Mouse (Mus musculus): ENCODE data around the gene Lypd6b. TPM values are rescaled to one million over a fixed set of nuclear protein-coding genes. Genes with fewer than 3 reads are reported as not detected.

The Lypd6b gene
- total and polyA plus RNA-seq, 3 experiments = 0.16 TPM; not detected in 2

DNA sequence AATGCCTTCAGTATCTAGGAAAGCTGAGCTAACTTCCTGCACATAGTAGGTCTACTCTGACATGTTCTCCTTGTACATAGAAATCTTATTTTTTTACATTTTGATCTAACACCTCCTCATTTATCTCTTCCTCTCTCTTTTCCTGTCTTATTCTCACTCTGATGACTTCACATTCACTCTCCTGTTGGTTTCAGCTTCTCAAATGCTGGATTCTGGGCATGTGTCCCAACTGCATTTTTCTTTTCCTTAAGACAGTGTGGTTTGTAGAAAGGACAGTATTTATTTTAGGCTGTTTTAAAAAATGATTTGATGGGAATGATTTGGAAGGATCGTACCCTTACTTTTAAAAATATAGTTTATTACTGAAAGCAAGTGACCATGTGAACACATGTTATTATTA lies 34.8 kb downstream of the Lypd6b start:
- H3K9me3 ChIP-seq (replicated peaks) = peaks cover 20% of the 10 kb centered on the region
- ATAC-seq (ENCODE audit: extremely low read depth, insufficient number of reproducible peaks, low FRiP score, poor library complexity, severe bottlenecking) (no peak), DNase-seq (ENCODE audit: low spot score) (no peak)
- H3K4me3 ChIP-seq (ENCODE audit: low read depth, low read length) = no peak overlapping the region
- no peaks in the 10 kb centered on the region for H3K27me3 ChIP-seq (ENCODE audit: insufficient read depth, low read length)
- no peak for TF ChIP-seq GATA1 (IDR thresholded peaks at IDR 0.05; ENCODE audit: borderline replicate concordance, low read length)
- TF ChIP-seq GATA2 (IDR thresholded peaks at IDR 0.05; ENCODE audit: borderline replicate concordance, low read depth, low read length) = no peak
- TF ChIP-seq POLR2AphosphoS5 (IDR thresholded peaks at IDR 0.05; ENCODE audit: insufficient replicate concordance, low read depth, low read length) = no peak
- no peak for TF ChIP-seq CTCF (IDR thresholded peaks at IDR 0.05; ENCODE audit: low read depth, low read length)
- H3K4me1 ChIP-seq (ENCODE audit: insufficient read depth, low read depth, low read length) = no peaks in the 10 kb centered on the region
- H3K36me3 ChIP-seq (replicated peaks) = no peaks in the 10 kb centered on the region

DNA sequence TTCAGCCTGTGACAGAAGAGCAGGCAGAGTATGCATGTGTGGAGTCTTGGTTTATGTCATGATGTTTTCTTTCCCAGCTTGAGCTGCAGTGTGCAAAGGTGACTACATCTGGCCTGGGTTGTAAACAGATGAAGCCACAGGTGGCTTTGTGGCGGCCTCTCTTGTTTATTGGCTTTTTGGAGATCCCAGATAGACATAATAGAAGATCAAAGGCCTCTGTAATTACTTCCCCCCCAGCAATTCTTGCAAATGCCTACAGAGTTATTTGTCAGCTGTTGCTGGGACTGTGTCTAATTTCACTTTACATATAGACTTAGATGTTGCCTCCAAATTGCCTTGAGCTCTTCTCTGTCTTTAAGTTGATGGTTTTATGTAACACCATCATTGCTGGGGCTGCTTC lies 38.1 kb downstream of the Lypd6b start:
- no peaks in the 10 kb centered on the region for H3K36me3 ChIP-seq (replicated peaks)

DNA sequence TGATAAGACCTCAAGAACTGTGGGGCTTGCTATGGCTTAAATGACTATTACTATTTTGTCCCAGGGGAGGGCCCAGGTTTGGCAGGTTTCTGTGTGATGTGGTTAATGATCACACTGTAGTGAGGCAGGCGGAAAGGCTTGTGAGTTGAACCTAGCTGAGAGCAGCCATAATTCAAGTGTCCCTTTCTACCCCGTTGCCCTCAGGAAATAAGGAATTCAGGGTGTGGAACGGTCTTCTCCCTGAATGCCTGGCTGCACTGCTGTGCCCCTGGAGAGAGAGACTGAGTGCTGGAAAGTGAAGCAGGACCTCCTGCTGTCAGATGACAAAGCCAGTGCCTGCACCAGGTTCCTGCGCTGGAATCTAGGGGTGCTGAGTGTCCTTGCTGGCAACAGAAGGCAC lies 40.3 kb downstream of the Lypd6b start:
- no peak overlapping the region for H3K4me3 ChIP-seq (ENCODE audit: low read depth, low read length)
- no peaks in the 10 kb centered on the region for H3K4me1 ChIP-seq (ENCODE audit: insufficient read depth, low read depth, low read length)
- peaks cover 22% of the 10 kb centered on the region for H3K9me3 ChIP-seq (replicated peaks)
- no peaks in the 10 kb centered on the region for H3K36me3 ChIP-seq (replicated peaks)
- no peak for TF ChIP-seq POLR2AphosphoS5 (IDR thresholded peaks at IDR 0.05; ENCODE audit: insufficient replicate concordance, low read depth, low read length)
- no peak for TF ChIP-seq GATA2 (IDR thresholded peaks at IDR 0.05; ENCODE audit: borderline replicate concordance, low read depth, low read length)
- no peak for TF ChIP-seq CTCF (IDR thresholded peaks at IDR 0.05; ENCODE audit: low read depth, low read length)
- TF ChIP-seq TAL1 (conservative IDR thresholded peaks at IDR 0.05; ENCODE audit: low read depth, low read length) = no peak
- no peak for TF ChIP-seq GATA1 (IDR thresholded peaks at IDR 0.05; ENCODE audit: borderline replicate concordance, low read length)
- H3K27me3 ChIP-seq (ENCODE audit: insufficient read depth, low read length) = no peaks in the 10 kb centered on the region
- DNase-seq (ENCODE audit: low spot score) (no peak), ATAC-seq (ENCODE audit: extremely low read depth, insufficient number of reproducible peaks, low FRiP score, poor library complexity, severe bottlenecking) (no peak)

More for the DNA sequence above, 38.1 kb downstream of the Lypd6b start:
- H3K9me3 ChIP-seq (replicated peaks) = peaks cover 18% of the 10 kb centered on the region
- no peaks in the 10 kb centered on the region for H3K4me1 ChIP-seq (ENCODE audit: insufficient read depth, low read depth, low read length)
- ATAC-seq (ENCODE audit: extremely low read depth, insufficient number of reproducible peaks, low FRiP score, poor library complexity, severe bottlenecking) (no peak), DNase-seq (ENCODE audit: low spot score) (no peak)
- TF ChIP-seq GATA2 (IDR thresholded peaks at IDR 0.05; ENCODE audit: borderline replicate concordance, low read depth, low read length) (no peak), CTCF (IDR thresholded peaks at IDR 0.05; ENCODE audit: low read depth, low read length) (no peak), POLR2AphosphoS5 (IDR thresholded peaks at IDR 0.05; ENCODE audit: insufficient replicate concordance, low read depth, low read length) (no peak), GATA1 (IDR thresholded peaks at IDR 0.05; ENCODE audit: borderline replicate concordance, low read length) (no peak), TAL1 (conservative IDR thresholded peaks at IDR 0.05; ENCODE audit: low read depth, low read length) (no peak)
- no peaks in the 10 kb centered on the region for H3K27me3 ChIP-seq (ENCODE audit: insufficient read depth, low read length)
- H3K4me3 ChIP-seq (ENCODE audit: low read depth, low read length) = no peak overlapping the region

DNA sequence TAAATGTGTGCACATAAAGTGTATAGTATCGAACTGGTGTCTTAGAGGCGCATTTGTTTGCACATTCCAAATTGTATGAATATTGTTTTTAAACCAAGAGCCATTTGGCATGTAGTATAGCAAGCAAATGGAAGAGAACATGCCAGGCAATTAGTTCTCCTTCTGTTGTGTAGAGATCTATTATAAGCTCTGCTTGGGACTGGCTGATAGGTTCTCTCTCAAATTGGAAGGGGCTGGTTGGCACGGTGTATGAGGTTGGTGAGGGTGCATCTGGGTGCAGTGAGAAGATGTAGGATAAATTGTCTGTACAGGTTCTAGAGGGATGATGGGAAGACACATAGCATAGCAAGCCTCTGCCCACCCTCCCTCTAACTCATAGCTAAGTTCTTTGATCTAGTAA lies 42.9 kb downstream of the Lypd6b start:
- no peak for ATAC-seq (ENCODE audit: extremely low read depth, insufficient number of reproducible peaks, low FRiP score, poor library complexity, severe bottlenecking)
- DNase-seq (ENCODE audit: low spot score) = no peak
- Histone ChIP-seq H3K9me3 (replicated peaks) (peaks cover 13% of the 10 kb centered on the region), H3K4me3 (ENCODE audit: low read depth, low read length) (no peak overlapping the region), H3K27me3 (ENCODE audit: insufficient read depth, low read length) (no peaks in the 10 kb centered on the region), H3K36me3 (replicated peaks) (no peaks in the 10 kb centered on the region), H3K4me1 (ENCODE audit: insufficient read depth, low read depth, low read length) (no peaks in the 10 kb centered on the region)
- TF ChIP-seq GATA2 (IDR thresholded peaks at IDR 0.05; ENCODE audit: borderline replicate concordance, low read depth, low read length) = no peak
- no peak for TF ChIP-seq CTCF (IDR thresholded peaks at IDR 0.05; ENCODE audit: low read depth, low read length)
- TF ChIP-seq TAL1 (conservative IDR thresholded peaks at IDR 0.05; ENCODE audit: low read depth, low read length) = no peak

DNA sequence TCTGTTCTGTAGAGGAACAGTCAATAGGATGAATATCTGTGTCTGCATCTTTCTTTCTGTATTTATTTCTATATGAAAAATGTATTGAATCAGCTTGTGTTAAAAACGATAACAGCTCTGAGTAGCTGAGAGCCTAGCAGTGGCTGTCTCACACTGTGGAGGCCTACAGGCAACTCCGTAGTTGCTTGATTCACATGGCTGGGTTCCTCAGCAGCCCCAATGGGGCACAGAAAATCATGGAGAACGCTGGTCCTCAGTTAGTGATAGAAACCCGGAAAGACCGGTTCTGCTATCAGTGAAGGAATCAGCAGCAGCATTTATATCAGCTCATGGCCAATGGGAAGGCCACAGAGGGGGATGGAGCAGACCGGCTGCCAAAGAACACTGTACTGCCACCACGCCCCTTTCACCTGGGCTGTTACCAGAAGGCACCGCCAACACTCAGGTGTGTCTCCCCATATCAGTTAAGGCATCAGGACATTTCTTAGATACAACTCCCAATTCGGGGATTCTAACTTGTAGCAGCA lies 44.9 kb downstream of the Lypd6b start:
- no peaks in the 10 kb centered on the region for H3K4me1 ChIP-seq (ENCODE audit: insufficient read depth, low read depth, low read length)
- peaks cover 16% of the 10 kb centered on the region for H3K9me3 ChIP-seq (replicated peaks)
- DNase-seq (ENCODE audit: low spot score) (no peak), ATAC-seq (ENCODE audit: extremely low read depth, insufficient number of reproducible peaks, low FRiP score, poor library complexity, severe bottlenecking) (no peak)
- H3K4me3 ChIP-seq (ENCODE audit: low read depth, low read length) = no peak overlapping the region
- H3K27me3 ChIP-seq (ENCODE audit: insufficient read depth, low read length) = no peaks in the 10 kb centered on the region
- TF ChIP-seq GATA1 (IDR thresholded peaks at IDR 0.05; ENCODE audit: borderline replicate concordance, low read length) (no peak), POLR2AphosphoS5 (IDR thresholded peaks at IDR 0.05; ENCODE audit: insufficient replicate concordance, low read depth, low read length) (no peak), TAL1 (conservative IDR thresholded peaks at IDR 0.05; ENCODE audit: low read depth, low read length) (no peak), GATA2 (IDR thresholded peaks at IDR 0.05; ENCODE audit: borderline replicate concordance, low read depth, low read length) (no peak), CTCF (IDR thresholded peaks at IDR 0.05; ENCODE audit: low read depth, low read length) (no peak)
- H3K36me3 ChIP-seq (replicated peaks) = no peaks in the 10 kb centered on the region

DNA sequence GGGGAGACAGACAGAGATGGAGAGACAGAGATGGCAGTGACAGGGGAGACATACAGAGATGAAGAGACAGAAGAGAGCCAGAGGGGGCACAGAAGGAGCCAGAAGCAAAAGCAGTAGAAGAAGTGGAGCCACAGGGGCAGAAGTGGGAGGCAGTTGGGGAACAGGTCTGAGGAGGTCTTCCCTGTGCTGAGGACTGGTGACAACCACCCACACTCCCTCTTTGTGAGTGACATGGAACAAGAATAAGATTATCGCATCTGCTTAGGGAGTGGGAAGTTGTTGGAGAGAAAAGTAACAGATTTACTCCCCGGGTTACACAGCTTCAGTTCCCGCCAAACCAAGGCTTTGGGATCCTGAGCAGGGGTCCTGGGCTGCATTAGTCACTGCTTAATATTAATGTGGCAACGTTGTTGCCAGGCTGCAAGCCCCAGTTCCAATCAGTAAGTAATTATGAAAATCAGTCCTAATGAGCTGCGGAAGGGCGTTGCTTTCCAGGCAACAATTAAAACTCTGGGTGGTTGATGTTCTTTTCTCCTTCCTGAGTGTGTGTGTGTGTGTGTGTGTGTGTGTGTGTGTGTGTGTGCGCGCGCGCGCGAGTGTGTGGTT lies 50.1 kb downstream of the Lypd6b start:
- Histone ChIP-seq H3K36me3 (replicated peaks) (no peaks in the 10 kb centered on the region), H3K4me3 (ENCODE audit: low read depth, low read length) (no peak overlapping the region), H3K4me1 (ENCODE audit: insufficient read depth, low read depth, low read length) (no peaks in the 10 kb centered on the region), H3K9me3 (replicated peaks) (peaks cover 11% of the 10 kb centered on the region), H3K27me3 (ENCODE audit: insufficient read depth, low read length) (no peaks in the 10 kb centered on the region)
- no peak for ATAC-seq (ENCODE audit: extremely low read depth, insufficient number of reproducible peaks, low FRiP score, poor library complexity, severe bottlenecking)
- no peak for DNase-seq (ENCODE audit: low spot score)
- no peak for TF ChIP-seq GATA1 (IDR thresholded peaks at IDR 0.05; ENCODE audit: borderline replicate concordance, low read length)
- TF ChIP-seq CTCF (IDR thresholded peaks at IDR 0.05; ENCODE audit: low read depth, low read length) = no peak
- no peak for TF ChIP-seq POLR2AphosphoS5 (IDR thresholded peaks at IDR 0.05; ENCODE audit: insufficient replicate concordance, low read depth, low read length)
- TF ChIP-seq GATA2 (IDR thresholded peaks at IDR 0.05; ENCODE audit: borderline replicate concordance, low read depth, low read length) = no peak
- no peak for TF ChIP-seq TAL1 (conservative IDR thresholded peaks at IDR 0.05; ENCODE audit: low read depth, low read length)

All from G1E (cell line).